Mouse (Mus musculus): Measurements from ENCODE around the gene Lrp6. TPM values are rescaled to one million over a fixed set of nuclear protein-coding genes. Genes with fewer than 3 reads are reported as not detected.

Gene Lrp6
- polyA plus RNA-seq, 1 experiment: 26.1 TPM

DNA sequence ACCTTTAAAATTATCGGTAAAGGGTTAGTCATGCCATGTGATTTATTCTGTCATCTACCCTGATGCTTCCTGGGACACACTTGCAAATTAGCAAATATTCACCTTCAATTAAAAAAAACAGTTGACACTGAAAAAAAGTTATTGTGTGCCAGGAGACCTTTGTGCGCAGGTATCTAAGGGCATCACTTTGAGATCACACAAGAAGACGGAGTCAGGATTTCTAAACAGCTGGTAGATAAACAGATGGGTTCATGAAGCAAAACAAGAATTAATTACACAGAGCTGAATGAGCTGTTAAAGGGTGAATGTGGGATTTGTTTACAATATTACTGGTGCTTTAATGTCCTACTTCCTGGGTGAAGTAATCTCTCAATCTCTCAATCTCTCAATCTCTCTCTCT is 11.6 kb downstream of the Lrp6 start:
- Histone ChIP-seq H3K27me3 (ENCODE audit: control insufficient read depth, insufficient read depth, low read length) (no peaks in the 10 kb centered on the region), H3K27ac (ENCODE audit: insufficient read depth, low read length) (no peak overlapping the region), H3K4me3 (replicated peaks; ENCODE audit: insufficient read depth, low read depth, low read length) (no peak overlapping the region), H3K4me1 (ENCODE audit: control insufficient read depth, insufficient read depth, low read length) (peaks cover 14% of the 10 kb centered on the region)
- no peak for DNase-seq
- no peak for TF ChIP-seq POLR2A (IDR thresholded peaks at IDR 0.05; ENCODE audit: borderline replicate concordance, insufficient read depth, low read length)
- TF ChIP-seq CTCF (IDR thresholded peaks at IDR 0.05; ENCODE audit: borderline replicate concordance, insufficient read depth, low read depth, low read length): no peak
- WGBS: 51% methylated on average over 3 of the region's 3 CpGs

DNA sequence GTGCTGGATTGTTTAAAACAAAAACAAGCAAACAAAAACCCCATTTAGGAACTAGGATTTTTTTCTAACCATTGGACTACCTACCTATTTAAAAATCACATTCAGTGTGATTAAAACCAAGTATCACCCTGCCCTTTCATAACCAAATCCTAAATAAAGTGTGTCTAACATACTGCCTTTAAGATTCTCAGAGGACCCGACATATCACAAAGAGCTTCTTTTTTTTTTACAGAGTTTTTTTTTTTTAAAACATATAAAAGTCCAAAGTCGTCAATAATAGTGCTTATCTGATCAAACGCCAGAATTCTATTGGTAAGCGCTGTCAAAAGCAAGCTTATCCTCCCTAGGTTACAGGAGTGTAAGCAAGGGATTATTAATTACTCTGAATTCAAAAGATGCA is 12.5 kb downstream of the Lrp6 start:
- no peak for DNase-seq
- Histone ChIP-seq H3K4me3 (replicated peaks; ENCODE audit: insufficient read depth, low read depth, low read length) (no peak overlapping the region), H3K4me1 (ENCODE audit: control insufficient read depth, insufficient read depth, low read length) (peaks cover 9% of the 10 kb centered on the region), H3K27me3 (ENCODE audit: control insufficient read depth, insufficient read depth, low read length) (no peaks in the 10 kb centered on the region), H3K27ac (ENCODE audit: insufficient read depth, low read length) (no peak overlapping the region)
- WGBS: 80% methylated on average over 4 of the region's 4 CpGs
- TF ChIP-seq CTCF (IDR thresholded peaks at IDR 0.05; ENCODE audit: borderline replicate concordance, insufficient read depth, low read depth, low read length) (no peak), POLR2A (IDR thresholded peaks at IDR 0.05; ENCODE audit: borderline replicate concordance, insufficient read depth, low read length) (no peak)

DNA sequence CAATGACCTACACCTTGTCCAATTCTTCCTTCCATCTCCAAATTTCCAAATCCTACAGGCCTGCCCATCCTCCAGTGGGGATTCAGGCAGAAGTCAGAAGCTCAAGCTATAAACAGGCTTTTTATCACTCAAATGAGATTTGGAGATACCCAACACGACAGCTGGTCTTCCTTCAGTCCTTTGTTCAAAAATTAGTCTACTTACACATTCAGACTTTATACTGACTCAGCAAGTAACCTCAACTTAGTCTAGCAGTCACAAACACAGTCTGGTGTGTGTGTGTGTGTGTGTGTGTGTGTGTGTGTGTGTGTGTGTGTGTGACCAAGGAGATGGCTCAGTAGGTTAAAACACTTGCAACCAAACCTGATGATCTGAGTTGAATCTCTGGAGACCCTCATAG is 15.8 kb downstream of the Lrp6 start:
- Histone ChIP-seq H3K27ac (ENCODE audit: insufficient read depth, low read length) (no peak overlapping the region), H3K4me1 (ENCODE audit: control insufficient read depth, insufficient read depth, low read length) (peaks cover under 1% of the 10 kb centered on the region), H3K4me3 (replicated peaks; ENCODE audit: insufficient read depth, low read depth, low read length) (no peak overlapping the region), H3K27me3 (ENCODE audit: control insufficient read depth, insufficient read depth, low read length) (no peaks in the 10 kb centered on the region)
- TF ChIP-seq POLR2A (IDR thresholded peaks at IDR 0.05; ENCODE audit: borderline replicate concordance, insufficient read depth, low read length) (no peak), CTCF (IDR thresholded peaks at IDR 0.05; ENCODE audit: borderline replicate concordance, insufficient read depth, low read depth, low read length) (no peak)
- WGBS: 26% methylated on average over 1 of the region's 1 CpGs
- no peak for DNase-seq

DNA sequence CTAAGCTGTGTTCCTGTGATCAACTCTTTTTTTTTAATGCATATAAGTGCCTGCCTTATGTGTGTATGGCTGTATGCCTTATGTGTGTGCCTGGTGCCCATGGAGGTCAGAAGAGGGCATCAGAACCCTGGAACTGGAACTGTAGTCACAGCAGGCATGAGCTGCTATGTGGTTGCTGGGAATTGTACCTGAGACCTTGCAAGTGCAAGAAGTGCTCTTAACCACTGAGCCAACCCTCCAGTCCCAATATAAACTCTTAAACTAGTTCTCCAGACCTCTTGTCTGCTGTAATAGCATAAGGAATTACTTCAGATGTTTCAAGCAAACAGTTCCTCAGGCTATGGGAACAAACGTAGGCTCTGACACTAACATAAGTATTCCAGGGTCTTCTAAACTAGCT is 16.4 kb downstream of the Lrp6 start:
- H3K4me1 ChIP-seq (ENCODE audit: control insufficient read depth, insufficient read depth, low read length): peaks cover under 1% of the 10 kb centered on the region
- no peak for DNase-seq
- H3K27me3 ChIP-seq (ENCODE audit: control insufficient read depth, insufficient read depth, low read length): no peaks in the 10 kb centered on the region
- H3K4me3 ChIP-seq (replicated peaks; ENCODE audit: insufficient read depth, low read depth, low read length): no peak overlapping the region
- TF ChIP-seq CTCF (IDR thresholded peaks at IDR 0.05; ENCODE audit: borderline replicate concordance, insufficient read depth, low read depth, low read length): no peak
- TF ChIP-seq POLR2A (IDR thresholded peaks at IDR 0.05; ENCODE audit: borderline replicate concordance, insufficient read depth, low read length): no peak
- 92% methylated on average over 1 of the region's 1 CpGs for WGBS
- H3K27ac ChIP-seq (ENCODE audit: insufficient read depth, low read length): no peak overlapping the region

DNA sequence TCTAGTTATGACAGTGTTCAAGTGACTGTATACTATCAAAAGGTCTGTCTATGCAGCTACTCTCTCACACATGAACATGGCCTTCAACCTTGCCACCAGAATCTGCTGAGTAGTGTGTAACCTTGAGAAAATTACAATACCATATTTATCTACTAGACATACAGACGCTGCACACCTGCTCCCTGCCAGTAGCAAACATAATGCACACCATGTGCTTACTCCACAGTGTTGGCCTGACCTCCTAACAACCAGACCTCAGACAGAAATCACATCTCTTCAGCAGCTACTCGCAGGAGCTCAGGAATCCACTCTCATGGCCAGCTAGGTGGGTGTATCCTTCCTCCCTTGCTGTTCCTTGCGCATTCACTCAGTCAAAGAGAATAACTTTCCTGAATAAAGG is 21.9 kb downstream of the Lrp6 start:
- TF ChIP-seq CTCF (IDR thresholded peaks at IDR 0.05; ENCODE audit: borderline replicate concordance, insufficient read depth, low read depth, low read length): no peak
- no peak for TF ChIP-seq POLR2A (IDR thresholded peaks at IDR 0.05; ENCODE audit: borderline replicate concordance, insufficient read depth, low read length)
- whole genome bisulfite sequencing: 22% methylated on average over 3 of the region's 3 CpGs

DNA sequence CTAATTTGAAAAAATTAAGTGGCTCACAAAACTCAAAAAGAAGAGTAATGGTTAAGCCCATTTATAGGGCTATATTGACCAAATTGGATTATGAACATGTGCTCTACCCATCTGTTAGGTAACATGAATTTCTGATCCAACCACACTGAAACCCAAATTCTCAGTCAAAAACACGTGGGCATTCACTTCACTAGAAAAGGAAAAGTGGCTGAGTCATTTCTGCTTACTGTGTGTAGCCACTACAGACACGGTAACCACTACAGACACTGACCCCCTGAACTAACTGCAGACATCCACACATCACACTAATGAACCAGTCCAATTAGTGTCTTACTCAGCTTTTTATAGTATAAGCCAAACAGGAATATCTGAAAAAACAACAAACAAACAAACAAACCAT is 22.7 kb downstream of the Lrp6 start:
- Histone ChIP-seq H3K27ac (ENCODE audit: insufficient read depth, low read length) (no peak overlapping the region), H3K4me1 (ENCODE audit: control insufficient read depth, insufficient read depth, low read length) (peaks cover 14% of the 10 kb centered on the region), H3K4me3 (replicated peaks; ENCODE audit: insufficient read depth, low read depth, low read length) (no peak overlapping the region), H3K27me3 (ENCODE audit: control insufficient read depth, insufficient read depth, low read length) (no peaks in the 10 kb centered on the region)
- 17% methylated on average over 2 of the region's 2 CpGs for WGBS
- TF ChIP-seq POLR2A (IDR thresholded peaks at IDR 0.05; ENCODE audit: borderline replicate concordance, insufficient read depth, low read length) (no peak), CTCF (IDR thresholded peaks at IDR 0.05; ENCODE audit: borderline replicate concordance, insufficient read depth, low read depth, low read length) (no peak)
- DNase-seq: no peak

More for the DNA sequence above, 21.9 kb downstream of the Lrp6 start:
- Histone ChIP-seq H3K4me1 (ENCODE audit: control insufficient read depth, insufficient read depth, low read length) (peaks cover 14% of the 10 kb centered on the region), H3K4me3 (replicated peaks; ENCODE audit: insufficient read depth, low read depth, low read length) (no peak overlapping the region), H3K27me3 (ENCODE audit: control insufficient read depth, insufficient read depth, low read length) (no peaks in the 10 kb centered on the region), H3K27ac (ENCODE audit: insufficient read depth, low read length) (no peak overlapping the region)
- DNase-seq: no peak

DNA sequence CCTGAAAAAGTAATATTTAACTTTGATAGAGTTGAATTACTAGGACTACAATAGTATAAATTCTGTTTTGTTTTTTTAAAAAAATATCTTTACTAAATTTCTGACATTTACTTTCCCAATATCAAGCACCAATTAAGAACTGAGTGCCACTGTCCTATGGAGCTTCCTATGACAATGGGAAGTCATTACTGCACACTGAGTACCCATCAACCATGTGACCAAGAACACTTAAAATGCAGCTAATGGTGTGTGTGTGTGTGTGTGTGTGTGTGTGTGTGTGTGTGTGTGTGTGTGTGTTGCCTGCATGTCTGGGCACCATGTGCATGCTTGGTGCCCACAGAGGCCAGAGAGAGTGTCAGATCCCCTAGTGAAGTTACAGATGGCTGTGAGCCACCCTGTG is 23.2 kb downstream of the Lrp6 start:
- Histone ChIP-seq H3K27ac (ENCODE audit: insufficient read depth, low read length) (0 out of 2 replicates have a peak overlapping the region, but pooled peaks have one; percentile 13), H3K27me3 (ENCODE audit: control insufficient read depth, insufficient read depth, low read length) (no peaks in the 10 kb centered on the region), H3K4me3 (replicated peaks; ENCODE audit: insufficient read depth, low read depth, low read length) (no peak overlapping the region), H3K4me1 (ENCODE audit: control insufficient read depth, insufficient read depth, low read length) (peaks cover 14% of the 10 kb centered on the region)
- TF ChIP-seq POLR2A (IDR thresholded peaks at IDR 0.05; ENCODE audit: borderline replicate concordance, insufficient read depth, low read length) (no peak), CTCF (IDR thresholded peaks at IDR 0.05; ENCODE audit: borderline replicate concordance, insufficient read depth, low read depth, low read length) (no peak)
- DNase-seq: no peak

DNA sequence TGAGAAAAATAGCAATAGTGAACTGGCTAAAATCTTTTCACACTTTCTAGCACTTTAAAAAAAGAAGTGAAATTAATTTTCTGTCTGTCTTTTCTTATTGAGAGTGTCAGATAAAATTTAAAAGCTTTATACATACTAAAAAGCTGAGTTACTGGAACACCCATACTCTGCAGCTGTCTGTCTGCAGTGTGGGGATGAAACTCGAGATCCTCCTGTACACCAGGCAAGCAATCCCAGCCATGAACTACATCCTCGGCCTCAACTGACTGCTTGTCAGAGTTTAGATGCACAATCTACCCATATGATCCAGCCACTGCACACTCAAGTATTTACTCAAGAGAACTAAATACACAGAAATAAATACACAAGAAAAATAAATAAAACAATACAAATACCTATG is 24.4 kb downstream of the Lrp6 start:
- Histone ChIP-seq H3K4me3 (replicated peaks; ENCODE audit: insufficient read depth, low read depth, low read length) (no peak overlapping the region), H3K27me3 (ENCODE audit: control insufficient read depth, insufficient read depth, low read length) (no peaks in the 10 kb centered on the region), H3K27ac (ENCODE audit: insufficient read depth, low read length) (no peak overlapping the region), H3K4me1 (ENCODE audit: control insufficient read depth, insufficient read depth, low read length) (peaks cover 14% of the 10 kb centered on the region)
- TF ChIP-seq CTCF (IDR thresholded peaks at IDR 0.05; ENCODE audit: borderline replicate concordance, insufficient read depth, low read depth, low read length) (no peak), POLR2A (IDR thresholded peaks at IDR 0.05; ENCODE audit: borderline replicate concordance, insufficient read depth, low read length) (no peak)
- WGBS: 79% methylated on average over 2 of the region's 2 CpGs
- no peak for DNase-seq

Data from cerebellum, adult 2 months (tissue).